In genomic region chr6:33716254-33716965, GRCm38 (mm10) we compare ENCODE assay signal across 27 mouse cellular contexts.
DNase-seq lines count a peak whose midpoint lies in the region; TF ChIP-seq lines count a peak whose summit lies in the region.
"Had no signal": no experiment of that assay in that cellular context is flagged by ENCODE, and none has a peak within 500 bp of the region (broad histone marks: within the 10 kb centered on the region; RNA-seq: fewer than 3 reads in every experiment).

No protein-coding gene starts in this region.

- peak overlapping the region; percentile 30; the same call in 1 of the 2 replicates for H3K27ac ChIP-seq in layer of hippocampus, adult 2 months
- H3K27ac ChIP-seq: embryonic facial prominence, embryonic 10.5 days; embryonic facial prominence, embryonic 15.5 days; heart, embryonic 10.5 days; heart, embryonic 15.5 days; kidney, postnatal 0 days; limb, embryonic 12.5 days; midbrain, embryonic 10.5 days; midbrain, embryonic 15.5 days; neural tube, embryonic 15.5 days had no signal

- DNase-seq in cerebellum, postnatal 10 days, result peak; percentile 10 to 35
- DNase-seq in cerebellum, adult 9-11 months, result no peak
- DNase-seq in layer of hippocampus, adult 2 months (ENCODE audit: low spot score in 2 of 2), result peak in 1 of 2 experiments; percentile 15
- no peak for DNase-seq in layer of hippocampus, adult 11-12 months (ENCODE audit: low spot score)
- DNase-seq in retina, postnatal 1 day, result peak; percentile 23
- no peak for DNase-seq in retina, embryonic 14.5 days (ENCODE audit: low spot score)
- DNase-seq in adrenal gland, postnatal 25 days, result no peak
- DNase-seq: adrenal gland, postnatal 36 days; cerebellum, adult 11 months; gastrocnemius, postnatal 25 days; heart, adult 11 months; kidney, adult 8-10 months; kidney, postnatal 4 days; layer of hippocampus, adult 9-11 months; lung, postnatal 10 days; right cerebral cortex, adult 18-20 months; spleen, adult 18-20 months; thymus, postnatal 14 days had no signal

- no peak overlapping the region for H3K4me3 ChIP-seq in layer of hippocampus, adult 2 months
- H3K4me3 ChIP-seq: embryonic facial prominence, embryonic 10.5 days; embryonic facial prominence, embryonic 15.5 days; heart, embryonic 10.5 days; heart, embryonic 15.5 days; limb, embryonic 12.5 days; midbrain, embryonic 10.5 days; midbrain, embryonic 15.5 days; neural tube, embryonic 15.5 days had no signal

- no peak for TF ChIP-seq CTCF in layer of hippocampus, adult 2 months (conservative IDR thresholded peaks at IDR 0.05)

Comparison
In these comparisons a context has a peak if more than half of its experiments do, and no peak if none do; other contexts are left out.
1. DNase-seq: peak in cerebellum, postnatal 10 days (2 of 2) and retina, postnatal 1 day (single experiment); none in cerebellum, adult 9-11 months (single experiment), layer of hippocampus, adult 11-12 months (single experiment), retina, embryonic 14.5 days (single experiment) and adrenal gland, postnatal 25 days (single experiment).